Mouse (Mus musculus) liver, adult (tissue): ENCODE results near the gene Dnmt3c.

ENCODE experiments used
- GATA4 ChIP-seq: IDR thresholded peaks from 2 replicates; pipeline ENCODE4 v1.6.1; 2014; ENCODE audit warnings: mild to moderate bottlenecking, low read length; ENCODE audit not compliant: insufficient replicate concordance

The Dnmt3c gene

DNA sequence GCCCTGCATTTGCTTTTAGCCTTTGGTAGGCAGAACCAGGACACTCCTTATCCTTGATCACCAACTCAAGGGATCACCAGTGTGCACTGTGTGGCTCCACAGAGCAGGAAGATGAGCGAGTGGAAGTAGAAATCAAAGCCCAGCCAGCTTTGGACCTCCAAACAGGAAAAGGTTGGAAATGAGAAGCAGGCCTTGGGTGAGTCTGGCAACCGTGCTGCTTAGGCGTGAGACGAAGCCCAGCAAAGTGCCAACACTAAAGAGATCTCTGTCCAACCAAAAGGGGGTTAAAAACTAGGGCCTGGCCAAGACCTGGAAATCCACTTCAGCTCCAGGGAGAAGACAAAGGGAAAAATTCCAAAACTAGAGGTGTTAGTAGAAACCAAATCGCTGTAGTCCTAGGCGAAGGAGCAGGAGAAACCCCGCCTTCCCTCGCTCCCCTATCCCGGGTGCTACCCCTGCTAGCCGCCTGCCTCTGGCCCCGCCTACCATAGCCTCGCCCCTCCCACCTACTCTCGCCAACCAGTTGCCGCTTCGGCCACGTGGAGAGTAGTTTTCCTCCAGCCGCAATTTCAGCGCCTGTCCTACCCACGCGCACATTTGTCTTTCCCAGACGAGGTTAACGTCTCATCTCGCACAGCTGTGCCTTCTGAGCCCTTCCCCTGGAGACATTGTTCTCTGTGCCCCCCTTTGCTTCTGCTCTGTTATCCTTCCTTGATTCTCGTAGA is 82.3 kb downstream of the Dnmt3c start:
- no peak for TF ChIP-seq GATA4
